Mouse (Mus musculus): ENCODE measurements around the gene Rgl3. TPM values are rescaled to one million over a fixed set of nuclear protein-coding genes. Genes with fewer than 3 reads are reported as not detected.
A peak's percentile ranks its signal among the peaks of the same experiment; 100 is the strongest.

Gene Rgl3
- polyA plus RNA-seq, 1 experiment from 2014 or later, result 1.4 TPM

DNA sequence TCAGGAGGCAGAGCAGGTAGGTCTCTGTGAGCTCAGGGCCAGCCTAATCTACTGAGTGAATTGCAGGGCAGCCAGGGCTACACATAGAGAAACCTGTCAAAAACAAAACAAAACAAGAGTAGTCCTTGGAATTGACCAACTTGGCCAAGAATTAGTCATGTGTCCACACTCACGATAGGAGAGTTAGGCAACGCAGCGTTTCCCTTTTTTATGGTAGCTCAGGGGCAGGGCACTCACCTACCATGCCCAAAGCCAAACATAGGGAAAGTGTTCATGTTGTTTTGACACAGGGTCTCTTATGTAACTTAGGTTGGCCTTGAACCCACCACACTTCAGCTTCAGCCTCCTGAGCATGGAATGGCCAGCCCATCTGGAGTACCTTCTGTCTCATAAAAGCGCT lies 19.9 kb downstream of the Rgl3 start:
- H3K27me3 ChIP-seq (replicated peaks; ENCODE audit: control insufficient read depth, insufficient read depth, low read length), result no peaks in the 10 kb centered on the region
- no peaks in the 10 kb centered on the region for H3K4me1 ChIP-seq (replicated peaks; ENCODE audit: control insufficient read depth, insufficient read depth, low read length)
- 88% methylated on average over 4 of the region's 4 CpGs for WGBS
- H3K27ac ChIP-seq (ENCODE audit: low read depth), result no peak overlapping the region
- no peak for ATAC-seq (replicated peaks; ENCODE audit: low FRiP score, low TSS enrichment, low read depth)
- no peaks in the 10 kb centered on the region for H3K9me3 ChIP-seq (ENCODE audit: control insufficient read depth, low read length)
- H3K9ac ChIP-seq (ENCODE audit: low read length), result no peak overlapping the region
- no peak overlapping the region for H3K4me2 ChIP-seq (ENCODE audit: low read length)
- no peak overlapping the region for H3K4me3 ChIP-seq (ENCODE audit: low read depth, low read length)
- no peaks in the 10 kb centered on the region for H3K36me3 ChIP-seq (ENCODE audit: control insufficient read depth, insufficient read depth, low read length)
- no peak for DNase-seq (ENCODE audit: low spot score)

DNA sequence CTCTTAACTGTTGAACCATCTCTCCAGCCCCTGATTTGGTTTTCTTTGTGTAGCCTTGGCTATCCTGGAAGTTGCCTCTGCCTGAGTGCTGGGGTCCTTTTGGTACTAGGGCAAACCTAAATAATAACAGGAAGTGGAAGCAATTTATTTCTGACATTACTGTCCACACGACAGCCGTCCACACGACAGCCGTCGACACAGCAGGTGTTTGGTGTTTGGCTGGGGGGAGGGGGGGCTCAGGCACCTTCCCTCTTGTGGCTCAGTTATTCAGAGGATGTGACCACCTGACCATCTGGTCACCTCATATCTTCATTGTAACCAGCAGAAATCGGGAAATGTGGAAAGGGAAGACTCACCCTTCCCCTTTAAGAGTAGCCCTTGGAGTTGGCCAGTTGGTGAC lies 20.4 kb downstream of the Rgl3 start:
- Histone ChIP-seq H3K27ac (ENCODE audit: low read depth) (no peak overlapping the region), H3K4me3 (ENCODE audit: low read depth, low read length) (no peak overlapping the region), H3K4me1 (replicated peaks; ENCODE audit: control insufficient read depth, insufficient read depth, low read length) (no peaks in the 10 kb centered on the region), H3K4me2 (ENCODE audit: low read length) (no peak overlapping the region), H3K36me3 (ENCODE audit: control insufficient read depth, insufficient read depth, low read length) (no peaks in the 10 kb centered on the region), H3K9me3 (ENCODE audit: control insufficient read depth, low read length) (no peaks in the 10 kb centered on the region), H3K9ac (ENCODE audit: low read length) (no peak overlapping the region), H3K27me3 (replicated peaks; ENCODE audit: control insufficient read depth, insufficient read depth, low read length) (no peaks in the 10 kb centered on the region)
- ATAC-seq (replicated peaks; ENCODE audit: low FRiP score, low TSS enrichment, low read depth) (no peak), DNase-seq (ENCODE audit: low spot score) (no peak)
- 51% methylated on average over 6 of the region's 6 CpGs for WGBS

DNA sequence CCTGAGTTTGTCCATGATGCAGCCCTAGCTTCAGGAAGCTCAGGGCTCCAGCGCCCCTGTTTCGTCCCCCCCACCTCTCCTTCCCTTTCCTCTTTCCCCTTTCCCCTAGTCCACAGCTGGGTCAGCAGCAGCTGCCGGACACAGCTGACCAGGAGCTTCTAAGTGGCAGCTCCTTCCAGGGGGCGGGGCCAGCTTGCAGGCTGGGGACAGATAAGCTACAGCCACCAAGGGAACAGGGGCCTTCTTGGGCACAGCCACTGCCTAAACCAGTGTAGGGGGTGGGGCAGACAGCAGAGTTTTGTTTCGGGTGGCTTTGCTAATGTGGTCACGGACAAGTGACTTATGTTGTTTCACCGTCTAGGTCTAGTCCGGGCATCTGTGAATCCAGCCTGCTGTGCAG lies 25.8 kb downstream of the Rgl3 start, which contains the start of gene Epor:
Epor (minus strand) TSS at position 90 of the 400 bp plus-strand sequence.
- Histone ChIP-seq H3K9ac (ENCODE audit: low read length) (no peak within 1 kb of the TSS; the same call in 1 of the 2 replicates), H3K36me3 (ENCODE audit: control insufficient read depth, insufficient read depth, low read length) (no peaks in the 10 kb centered on the region), H3K27me3 (replicated peaks; ENCODE audit: control insufficient read depth, insufficient read depth, low read length) (peaks cover 43% of the 10 kb centered on the region), H3K4me1 (replicated peaks; ENCODE audit: control insufficient read depth, insufficient read depth, low read length) (peaks cover 15% of the 10 kb centered on the region; the same call in 1 of the 2 replicates), H3K4me2 (ENCODE audit: low read length) (peak within 1 kb of the TSS; percentile 88), H3K4me3 (ENCODE audit: low read depth, low read length) (peak within 1 kb of the TSS; percentile 42), H3K9me3 (ENCODE audit: control insufficient read depth, low read length) (no peaks in the 10 kb centered on the region), H3K27ac (ENCODE audit: low read depth) (no peak within 1 kb of the TSS)
- DNase-seq (ENCODE audit: low spot score) (no peak), ATAC-seq (replicated peaks; ENCODE audit: low FRiP score, low TSS enrichment, low read depth) (no peak)
- 29% methylated on average over 8 of the region's 8 CpGs for WGBS

DNA sequence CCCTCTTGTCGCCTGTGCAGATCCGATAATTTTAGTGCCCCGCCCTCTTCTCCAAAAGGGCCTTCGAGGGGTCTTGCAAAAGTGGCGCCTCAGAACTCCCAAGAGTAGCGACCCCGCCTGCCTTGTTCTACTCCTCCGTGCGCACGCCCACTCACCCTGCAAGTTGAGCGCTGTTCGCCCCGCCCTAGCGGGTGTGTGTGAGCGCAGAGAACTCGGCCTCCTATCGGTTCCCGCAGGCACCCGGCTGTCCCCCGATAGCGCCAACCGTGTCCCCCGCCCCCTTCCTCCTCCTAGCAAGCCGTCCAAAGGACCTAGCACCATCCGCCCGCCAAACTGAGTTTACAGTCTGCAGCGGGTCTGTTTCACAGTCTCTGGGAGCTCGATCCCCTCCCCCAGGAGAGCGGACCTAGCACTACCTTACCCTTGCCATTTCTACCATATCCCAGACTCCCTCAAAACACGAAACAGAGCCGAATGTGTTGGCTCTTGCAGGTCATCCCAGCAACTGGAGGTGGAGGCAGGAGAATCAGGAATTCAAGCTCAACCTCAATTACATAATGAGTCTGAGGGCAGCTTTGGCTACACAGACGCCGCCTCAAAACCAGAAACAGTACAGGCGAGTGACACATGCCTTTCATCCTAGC lies 26.7 kb downstream of the Rgl3 start:
- peaks cover 43% of the 10 kb centered on the region for H3K27me3 ChIP-seq (replicated peaks; ENCODE audit: control insufficient read depth, insufficient read depth, low read length)
- WGBS, result 3% methylated on average over 34 of the region's 34 CpGs
- ATAC-seq (replicated peaks; ENCODE audit: low FRiP score, low TSS enrichment, low read depth) (peak; percentile 79), DNase-seq (ENCODE audit: low spot score) (peak; percentile 75)
- H3K27ac ChIP-seq (ENCODE audit: low read depth), result no peak overlapping the region
- H3K9ac ChIP-seq (ENCODE audit: low read length), result no peak overlapping the region; the same call in 1 of the 2 replicates
- H3K4me3 ChIP-seq (ENCODE audit: low read depth, low read length), result peak overlapping the region; percentile 42
- peaks cover 15% of the 10 kb centered on the region; the same call in 1 of the 2 replicates for H3K4me1 ChIP-seq (replicated peaks; ENCODE audit: control insufficient read depth, insufficient read depth, low read length)
- H3K36me3 ChIP-seq (ENCODE audit: control insufficient read depth, insufficient read depth, low read length), result no peaks in the 10 kb centered on the region
- peak overlapping the region; percentile 88 for H3K4me2 ChIP-seq (ENCODE audit: low read length)
- H3K9me3 ChIP-seq (ENCODE audit: control insufficient read depth, low read length), result no peaks in the 10 kb centered on the region

DNA sequence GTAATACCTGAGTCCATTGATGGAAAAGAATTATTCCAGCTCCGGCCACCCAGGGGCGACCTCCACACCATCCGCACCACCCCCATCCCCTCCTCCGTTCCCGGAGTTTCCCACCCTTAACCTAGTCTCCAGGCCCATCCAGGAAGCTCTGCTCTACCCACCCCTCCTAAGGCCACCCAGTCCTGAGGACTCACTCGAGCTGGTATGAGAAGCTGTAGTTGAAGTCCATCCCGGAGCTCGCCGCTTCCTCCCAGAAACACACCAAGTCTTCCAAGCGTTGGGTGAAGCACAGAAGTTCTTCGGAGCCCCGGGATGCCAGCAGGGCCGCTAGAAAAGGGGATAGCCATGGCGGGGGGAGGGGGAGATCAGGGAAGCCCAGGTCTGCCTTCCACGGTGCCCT lies 27.2 kb downstream of the Rgl3 start:
- H3K4me3 ChIP-seq (ENCODE audit: low read depth, low read length), result peak overlapping the region; percentile 42
- peak overlapping the region; percentile 88 for H3K4me2 ChIP-seq (ENCODE audit: low read length)
- peaks cover 15% of the 10 kb centered on the region; the same call in 1 of the 2 replicates for H3K4me1 ChIP-seq (replicated peaks; ENCODE audit: control insufficient read depth, insufficient read depth, low read length)
- no peak overlapping the region for H3K27ac ChIP-seq (ENCODE audit: low read depth)
- ATAC-seq (replicated peaks; ENCODE audit: low FRiP score, low TSS enrichment, low read depth) (no peak), DNase-seq (ENCODE audit: low spot score) (peak; percentile 56)
- no peak overlapping the region; the same call in 1 of the 2 replicates for H3K9ac ChIP-seq (ENCODE audit: low read length)
- no peaks in the 10 kb centered on the region for H3K9me3 ChIP-seq (ENCODE audit: control insufficient read depth, low read length)
- under 1% methylated on average over 15 of the region's 15 CpGs for WGBS
- no peaks in the 10 kb centered on the region for H3K36me3 ChIP-seq (ENCODE audit: control insufficient read depth, insufficient read depth, low read length)
- peaks cover 43% of the 10 kb centered on the region for H3K27me3 ChIP-seq (replicated peaks; ENCODE audit: control insufficient read depth, insufficient read depth, low read length)

DNA sequence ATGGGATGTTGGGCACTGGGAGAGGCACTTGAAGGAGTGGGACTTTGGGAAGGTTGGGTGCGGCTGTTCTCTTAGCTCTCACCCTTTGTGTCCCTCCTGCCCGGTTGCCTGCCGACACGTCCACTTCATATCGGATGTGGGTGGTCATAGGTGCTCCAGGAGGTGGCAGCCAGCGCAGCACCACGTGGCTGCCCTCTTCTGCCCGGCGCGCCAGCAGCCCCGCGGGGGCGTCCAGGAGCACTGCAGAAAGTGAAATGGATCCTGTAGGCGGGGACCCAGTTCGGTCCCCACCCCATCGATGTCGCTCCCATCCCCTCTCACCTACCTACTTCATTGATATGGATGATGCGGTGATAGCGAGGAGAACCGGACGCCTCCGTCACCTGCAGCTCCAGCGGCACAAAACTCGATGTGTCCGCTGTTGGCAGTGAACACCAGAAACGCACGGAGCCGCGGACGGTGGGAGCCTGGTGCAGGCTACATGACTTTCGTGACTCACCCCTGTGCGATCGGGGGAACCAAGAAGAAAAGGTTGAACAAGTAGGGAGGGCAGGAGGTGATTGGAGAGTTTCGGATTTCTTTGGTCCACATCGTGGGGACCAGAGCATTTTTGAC lies 27.8 kb downstream of the Rgl3 start:
- peak overlapping the region; percentile 88 for H3K4me2 ChIP-seq (ENCODE audit: low read length)
- H3K4me1 ChIP-seq (replicated peaks; ENCODE audit: control insufficient read depth, insufficient read depth, low read length), result peaks cover 15% of the 10 kb centered on the region; the same call in 1 of the 2 replicates
- H3K27me3 ChIP-seq (replicated peaks; ENCODE audit: control insufficient read depth, insufficient read depth, low read length), result peaks cover 43% of the 10 kb centered on the region
- no peak overlapping the region for H3K9ac ChIP-seq (ENCODE audit: low read length)
- peak overlapping the region; percentile 42 for H3K4me3 ChIP-seq (ENCODE audit: low read depth, low read length)
- H3K36me3 ChIP-seq (ENCODE audit: control insufficient read depth, insufficient read depth, low read length), result no peaks in the 10 kb centered on the region
- ATAC-seq (replicated peaks; ENCODE audit: low FRiP score, low TSS enrichment, low read depth) (no peak), DNase-seq (ENCODE audit: low spot score) (no peak)
- no peaks in the 10 kb centered on the region for H3K9me3 ChIP-seq (ENCODE audit: control insufficient read depth, low read length)
- no peak overlapping the region for H3K27ac ChIP-seq (ENCODE audit: low read depth)
- WGBS, result 1% methylated on average over 35 of the region's 35 CpGs

DNA sequence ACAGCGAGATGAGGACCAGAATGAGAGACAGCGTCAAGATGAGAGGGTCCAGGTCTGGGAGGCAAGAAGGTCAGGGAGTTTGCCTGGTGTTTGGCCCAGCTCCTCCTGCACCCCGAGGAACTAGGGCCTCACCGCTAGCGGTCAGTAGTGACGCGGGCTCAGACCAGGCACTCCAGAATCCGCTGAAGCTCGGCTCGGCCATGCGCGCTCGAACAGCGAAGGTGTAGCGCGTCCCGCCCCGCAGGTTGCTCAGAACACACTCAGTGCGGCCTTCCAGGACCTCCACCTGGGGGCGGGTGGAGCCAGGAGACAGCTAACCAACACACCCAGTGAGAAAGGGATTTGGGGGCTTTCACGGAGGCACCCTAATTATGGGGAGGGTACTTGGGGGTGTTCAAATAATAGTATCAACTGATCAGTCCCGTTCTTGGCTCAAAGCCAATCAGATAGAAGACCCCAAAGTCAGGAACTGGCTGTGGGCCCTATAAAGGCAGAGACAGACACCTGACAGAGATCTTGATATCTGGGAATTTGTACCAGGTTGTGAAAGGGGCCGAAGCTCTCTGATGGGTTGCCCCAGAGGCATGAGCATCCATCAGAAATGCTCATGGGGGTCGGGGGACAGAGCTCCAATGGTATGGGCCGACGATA lies 28.6 kb downstream of the Rgl3 start:
- H3K9ac ChIP-seq (ENCODE audit: low read length), result no peak overlapping the region
- H3K4me1 ChIP-seq (replicated peaks; ENCODE audit: control insufficient read depth, insufficient read depth, low read length), result peaks cover 15% of the 10 kb centered on the region; the same call in 1 of the 2 replicates

DNA sequence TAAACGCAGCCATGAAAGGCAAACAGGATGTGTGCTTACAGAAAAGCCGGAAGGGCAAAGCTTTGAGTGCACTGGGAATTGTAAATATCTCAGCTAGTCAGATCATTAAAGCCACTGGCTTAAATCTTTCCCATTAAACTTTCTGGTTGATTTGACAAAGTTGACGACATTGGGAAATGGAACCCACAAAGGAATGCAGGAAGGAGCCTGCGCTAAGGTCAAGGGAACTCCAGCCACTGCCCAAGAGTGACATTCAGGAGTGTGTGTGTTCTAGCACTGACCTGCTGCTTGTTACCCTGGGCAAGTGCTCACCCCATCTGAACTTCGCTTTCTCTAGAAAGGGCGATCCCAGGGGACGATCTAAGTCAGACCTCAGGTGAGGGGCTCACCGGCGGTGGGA lies 29.1 kb downstream of the Rgl3 start:
- no peak overlapping the region for H3K9ac ChIP-seq (ENCODE audit: low read length)
- 43% methylated on average over 9 of the region's 9 CpGs for WGBS
- H3K27ac ChIP-seq (ENCODE audit: low read depth), result no peak overlapping the region
- ATAC-seq (replicated peaks; ENCODE audit: low FRiP score, low TSS enrichment, low read depth) (no peak), DNase-seq (ENCODE audit: low spot score) (no peak)
- peaks cover 15% of the 10 kb centered on the region; the same call in 1 of the 2 replicates for H3K4me1 ChIP-seq (replicated peaks; ENCODE audit: control insufficient read depth, insufficient read depth, low read length)
- H3K4me2 ChIP-seq (ENCODE audit: low read length), result 0 out of 2 replicates have a peak overlapping the region, but pooled peaks have one; percentile 4
- peaks cover 43% of the 10 kb centered on the region for H3K27me3 ChIP-seq (replicated peaks; ENCODE audit: control insufficient read depth, insufficient read depth, low read length)
- no peaks in the 10 kb centered on the region for H3K36me3 ChIP-seq (ENCODE audit: control insufficient read depth, insufficient read depth, low read length)
- no peak overlapping the region for H3K4me3 ChIP-seq (ENCODE audit: low read depth, low read length)
- H3K9me3 ChIP-seq (ENCODE audit: control insufficient read depth, low read length), result no peaks in the 10 kb centered on the region

More for the DNA sequence above, 28.6 kb downstream of the Rgl3 start:
- Histone ChIP-seq H3K27me3 (replicated peaks; ENCODE audit: control insufficient read depth, insufficient read depth, low read length) (peaks cover 43% of the 10 kb centered on the region), H3K36me3 (ENCODE audit: control insufficient read depth, insufficient read depth, low read length) (no peaks in the 10 kb centered on the region), H3K27ac (ENCODE audit: low read depth) (no peak overlapping the region), H3K9me3 (ENCODE audit: control insufficient read depth, low read length) (no peaks in the 10 kb centered on the region), H3K4me2 (ENCODE audit: low read length) (no peak overlapping the region), H3K4me3 (ENCODE audit: low read depth, low read length) (no peak overlapping the region)
- WGBS, result 14% methylated on average over 26 of the region's 26 CpGs
- ATAC-seq (replicated peaks; ENCODE audit: low FRiP score, low TSS enrichment, low read depth) (no peak), DNase-seq (ENCODE audit: low spot score) (peak; percentile 64)

All from intestine, embryonic 14.5 days (tissue).